Mouse (Mus musculus): ENCODE results near the gene BC067074. TPM values are rescaled to one million over a fixed set of nuclear protein-coding genes. Genes with fewer than 3 reads are reported as not detected.

The BC067074 gene
- total RNA-seq, 2 experiments from 2014 or later = 1.3 to 1.4 TPM

DNA sequence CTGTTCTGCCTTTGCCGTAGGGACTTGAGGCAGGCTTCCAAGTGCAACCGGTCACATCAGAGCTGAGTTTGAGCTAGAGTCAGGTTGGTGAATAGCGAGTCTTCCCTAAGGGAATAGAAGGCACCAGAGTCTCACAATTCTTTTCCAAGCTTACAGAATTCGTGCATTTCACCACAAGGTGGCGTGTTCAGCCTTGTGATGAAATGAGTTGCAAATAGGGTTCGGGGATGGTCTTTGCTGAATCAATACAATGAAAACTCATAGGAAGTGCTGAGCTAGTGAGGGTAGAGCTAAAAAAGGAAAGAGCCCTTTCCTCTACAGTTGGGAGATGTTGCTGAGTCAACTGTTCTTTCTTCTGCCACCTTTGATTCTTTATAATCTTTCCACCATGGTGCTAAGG, 29.0 kb downstream of the BC067074 start:
- DNase-seq (ENCODE audit: low spot score) = peak; percentile 57

DNA sequence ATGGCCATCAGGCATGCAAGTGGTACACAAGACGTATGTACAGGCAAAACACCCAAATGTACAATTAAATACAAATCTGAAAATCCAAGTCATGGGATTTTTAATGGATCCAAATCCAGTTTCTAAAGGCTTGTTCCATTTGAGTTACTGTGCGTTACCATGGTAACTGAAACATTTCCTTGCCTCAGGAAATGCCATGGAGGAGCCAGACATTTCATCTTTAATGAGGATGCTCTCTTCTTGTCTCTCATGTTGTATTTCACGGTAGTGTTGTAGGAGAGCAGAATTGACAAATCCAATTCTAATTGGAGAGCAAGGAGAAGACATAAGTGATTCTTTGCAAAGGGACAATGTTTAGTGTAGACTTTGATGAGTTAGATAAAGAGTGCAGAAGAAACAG, 31.3 kb downstream of the BC067074 start:
- DNase-seq (ENCODE audit: low spot score) = no peak

DNA sequence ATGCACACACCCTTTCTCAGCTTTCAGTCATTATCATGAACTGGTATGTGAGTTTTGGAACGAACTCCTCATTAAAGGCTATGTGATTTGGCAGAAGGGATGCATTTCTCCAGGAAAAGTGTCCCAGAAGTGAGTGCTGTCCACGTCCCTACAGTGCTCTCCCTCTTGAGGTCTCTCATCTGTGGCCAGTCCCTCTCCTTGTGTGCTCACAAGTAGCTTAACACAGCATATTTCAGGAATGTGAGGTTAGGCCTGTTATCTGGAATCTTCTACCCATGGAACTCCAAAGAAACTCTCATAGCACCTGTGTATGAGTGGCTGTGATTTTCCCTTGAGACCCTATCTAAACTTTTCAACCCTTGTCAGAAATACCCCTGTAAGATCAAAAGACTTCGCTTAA, 32.7 kb downstream of the BC067074 start:
- DNase-seq (ENCODE audit: low spot score) = no peak

DNA sequence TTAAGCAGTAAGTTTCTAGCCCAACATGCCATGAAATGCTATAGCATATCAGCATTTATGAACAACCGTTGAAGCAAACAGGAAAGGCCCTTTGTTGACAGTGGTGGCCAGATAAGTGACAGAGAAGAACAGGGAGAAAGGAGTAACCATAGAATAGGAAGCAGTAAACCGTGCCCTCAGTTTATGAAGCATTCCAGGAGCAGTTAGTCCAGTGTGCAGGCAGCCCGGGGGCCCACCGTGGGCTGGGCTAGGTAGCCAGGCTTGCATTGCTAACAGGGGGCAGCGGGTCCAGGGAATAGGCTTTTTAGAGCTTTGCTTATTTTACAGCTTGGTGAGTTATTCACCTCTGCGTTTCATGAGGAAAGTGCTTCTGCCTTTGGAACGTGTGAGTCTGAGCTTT, 39.3 kb downstream of the BC067074 start:
- no peak for DNase-seq (ENCODE audit: low spot score)

DNA sequence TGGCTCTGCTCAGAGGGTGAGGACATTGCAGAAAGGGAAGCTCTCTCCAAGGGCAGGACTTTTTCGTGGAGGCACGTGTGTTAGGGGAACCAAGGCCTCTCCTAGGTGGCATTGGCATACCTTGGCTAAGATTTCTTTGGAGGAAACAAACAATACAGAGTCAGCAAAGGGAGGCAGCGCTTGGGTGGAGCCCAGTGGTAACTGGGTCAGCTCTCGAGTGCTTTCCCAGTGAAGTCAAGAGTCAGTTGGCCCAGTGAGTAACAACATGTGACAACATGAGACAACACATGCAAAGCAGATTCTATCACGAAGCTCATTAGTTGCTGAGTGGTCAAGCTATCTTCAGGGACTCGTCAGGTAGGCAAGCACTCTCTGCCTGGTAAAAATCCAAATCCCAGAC, 40.4 kb downstream of the BC067074 start:
- peak; percentile 38 for DNase-seq (ENCODE audit: low spot score)

DNA sequence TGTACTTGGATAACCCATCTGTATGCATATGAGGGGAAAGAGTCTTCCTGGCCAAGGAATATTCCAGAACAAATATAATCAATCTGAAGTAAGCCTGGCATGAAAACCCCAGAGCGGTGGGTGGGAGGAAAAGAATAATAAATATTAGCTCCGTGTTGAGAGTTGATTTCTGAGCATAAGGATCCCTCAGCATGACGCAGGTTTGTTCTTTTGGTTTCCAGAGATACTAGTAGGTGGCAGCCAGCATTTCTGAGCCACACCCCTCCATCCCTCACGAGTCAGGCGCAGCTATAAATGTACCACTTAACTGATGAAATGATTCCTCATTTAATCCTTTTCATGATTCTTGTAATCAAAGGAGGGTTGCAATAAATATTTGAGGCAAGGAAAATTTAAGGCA, 41.0 kb downstream of the BC067074 start:
- no peak for DNase-seq (ENCODE audit: low spot score)

DNA sequence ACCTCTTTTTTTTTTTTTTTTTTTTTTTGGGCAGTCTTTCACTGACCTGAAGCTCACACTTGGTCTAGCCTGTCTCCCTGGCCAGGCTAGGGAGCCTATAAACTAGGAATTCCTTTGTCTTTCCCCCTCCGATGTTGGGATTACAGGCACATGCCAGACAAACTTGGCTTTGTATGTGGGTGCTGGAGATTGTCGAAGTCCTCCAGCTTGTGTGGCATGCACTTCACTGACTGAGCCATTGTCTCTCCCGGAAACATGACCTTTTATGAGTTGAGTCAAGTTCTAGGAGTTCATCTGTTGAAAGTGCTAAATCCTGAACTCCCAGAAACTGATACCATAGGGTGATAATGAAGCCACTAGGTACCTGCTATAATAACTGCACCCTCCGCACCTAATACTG, 41.8 kb downstream of the BC067074 start:
- DNase-seq (ENCODE audit: low spot score) = no peak

DNA sequence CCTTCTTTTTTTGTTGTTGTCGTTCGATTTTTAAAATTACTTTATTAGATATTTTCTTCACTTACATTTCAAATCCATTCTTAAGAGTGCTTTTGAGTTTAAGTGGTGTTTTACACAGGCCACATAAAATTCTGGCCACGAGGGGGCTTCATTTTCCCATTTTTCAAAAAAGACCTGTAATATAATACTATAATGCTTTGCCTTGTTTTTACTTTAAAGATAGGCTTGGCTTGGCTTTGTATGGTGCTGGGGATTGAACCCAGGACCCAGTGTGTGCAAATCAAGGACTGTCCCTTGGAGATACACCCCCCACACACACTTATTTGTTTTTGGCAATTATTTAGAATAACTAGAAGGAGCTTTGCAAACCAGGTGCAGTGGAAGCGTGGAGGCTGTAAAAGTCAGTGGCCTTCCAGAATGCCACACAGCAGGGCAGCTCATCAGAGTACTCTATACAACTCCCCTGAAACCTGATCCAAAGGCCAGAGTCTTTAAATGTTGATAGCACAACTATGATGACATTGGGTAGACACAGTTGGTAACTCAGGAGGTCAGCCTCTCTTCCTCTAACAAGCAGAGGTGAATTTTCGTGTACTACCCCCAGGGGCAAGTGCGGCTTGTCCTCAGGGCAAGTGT, 44.4 kb downstream of the BC067074 start:
- DNase-seq (ENCODE audit: low spot score) = peak; percentile 70

DNA sequence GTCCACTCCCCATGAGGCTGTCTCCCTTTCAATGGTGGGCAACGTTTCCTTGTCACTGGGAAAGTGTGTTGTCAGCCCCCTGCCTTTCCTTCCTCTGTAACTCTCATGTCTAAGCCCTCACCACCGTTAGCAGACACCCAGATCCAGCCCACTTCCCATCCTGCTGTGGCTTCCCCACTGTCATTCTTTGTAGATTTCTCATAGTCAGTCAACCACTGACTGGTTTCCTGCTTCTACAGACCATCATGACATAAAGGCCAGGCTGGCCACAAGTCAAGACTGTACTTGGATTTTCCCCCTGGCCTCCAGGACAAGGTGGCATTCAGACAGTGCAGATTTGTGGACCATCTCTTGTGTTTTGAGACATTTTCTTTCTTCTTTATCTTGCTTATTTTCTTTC, 47.7 kb downstream of the BC067074 start:
- DNase-seq (ENCODE audit: low spot score) = no peak

DNA sequence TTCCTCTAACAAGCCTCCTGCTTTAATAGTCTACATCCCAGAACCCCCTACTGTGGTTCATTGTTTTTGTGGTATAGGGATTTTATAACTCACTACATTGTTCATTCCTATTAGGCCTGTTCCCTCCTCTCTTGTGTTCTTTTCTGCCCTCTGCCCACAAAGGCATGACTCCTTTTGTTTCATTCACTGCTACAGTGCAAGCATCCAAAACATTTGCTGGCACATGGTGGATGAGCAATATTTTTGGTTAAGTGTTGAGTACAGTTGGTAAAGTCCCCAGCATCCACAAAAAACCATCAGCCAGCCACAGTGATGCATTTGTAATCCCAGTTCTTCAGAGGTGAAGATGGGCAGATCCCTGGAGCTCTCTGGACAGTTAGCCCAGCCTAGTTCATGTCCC, 48.2 kb downstream of the BC067074 start:
- DNase-seq (ENCODE audit: low spot score) = no peak

DNA sequence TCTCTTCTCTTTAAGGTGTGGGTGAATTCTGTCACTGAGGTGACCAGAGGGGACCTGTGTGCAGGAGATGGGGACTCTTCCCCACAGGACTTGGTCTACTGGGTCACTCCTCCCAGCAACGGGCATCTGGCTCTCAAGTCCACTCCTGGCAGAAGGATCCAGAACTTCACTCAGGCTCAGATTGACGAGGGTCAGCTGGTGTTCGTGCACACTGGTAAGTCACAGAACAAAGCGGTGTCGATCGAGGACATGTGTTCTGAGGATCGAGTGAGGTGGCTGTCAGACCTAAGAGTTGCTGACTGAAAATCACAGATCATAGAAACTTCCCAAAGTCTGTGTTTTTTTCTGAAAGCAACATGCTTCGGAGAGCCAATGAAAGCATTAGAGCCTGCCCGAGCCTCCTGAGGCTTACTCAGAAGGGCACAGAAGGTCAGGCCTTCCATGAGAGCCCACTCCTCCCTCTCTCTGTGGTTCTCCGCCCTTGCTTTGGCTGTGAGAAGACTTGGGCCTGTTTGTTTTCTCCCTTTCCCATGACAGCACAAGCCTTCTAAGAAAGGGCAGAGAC, 49.5 kb downstream of the BC067074 start:
- no peak for DNase-seq (ENCODE audit: low spot score)

DNA sequence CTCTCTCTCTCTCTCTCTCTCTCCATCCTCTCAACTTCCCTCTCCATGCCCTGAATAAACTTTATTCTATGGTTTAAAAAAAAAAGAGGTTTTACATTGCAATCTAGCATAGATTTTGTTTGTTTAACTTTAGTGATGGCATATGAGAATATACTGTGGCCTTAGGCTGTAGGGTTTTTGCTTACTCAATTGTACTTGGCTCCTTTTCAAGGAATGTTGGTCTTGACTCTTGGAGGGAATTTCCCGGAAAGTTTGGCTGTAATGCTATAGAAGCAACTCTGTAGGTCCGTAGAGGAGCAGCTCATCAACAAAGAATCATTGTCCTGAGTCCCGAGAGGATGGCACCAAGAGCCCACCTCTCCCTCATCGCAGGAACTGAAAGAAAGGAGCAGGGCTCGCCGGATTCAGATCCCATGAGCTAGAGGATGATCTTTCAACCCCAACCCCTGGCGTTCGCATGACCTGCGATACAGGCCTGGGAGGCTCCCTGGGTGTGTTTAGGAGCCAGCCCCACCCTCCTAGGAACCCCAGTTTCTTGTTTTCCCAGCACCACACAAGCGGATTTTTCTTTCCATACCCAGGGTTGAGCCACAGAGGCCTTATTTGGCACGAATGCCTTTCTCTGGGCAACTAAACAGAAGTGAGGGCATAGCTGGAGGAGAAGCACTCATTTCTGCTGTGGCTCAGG, 57.9 kb downstream of the BC067074 start:
- DNase-seq (ENCODE audit: low spot score) = no peak

DNA sequence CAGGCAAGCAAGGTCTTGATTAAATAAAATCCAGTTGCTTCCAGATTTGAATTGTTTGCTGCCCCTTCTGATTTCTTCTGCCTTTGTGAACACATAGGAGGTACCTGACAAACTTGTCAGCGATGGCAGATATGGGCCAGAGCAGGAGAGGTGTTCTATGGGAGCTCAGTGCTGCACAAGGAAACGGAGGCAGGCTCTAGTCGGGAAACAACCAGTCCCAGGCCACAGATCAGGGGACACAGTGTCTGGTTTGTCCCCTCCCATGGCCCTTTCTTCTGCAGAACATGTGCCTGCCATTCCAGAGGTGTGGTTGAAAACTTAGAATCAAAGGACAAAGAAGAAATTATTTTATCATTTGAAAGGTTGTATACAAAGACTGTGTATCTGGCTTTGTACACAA, 60.6 kb downstream of the BC067074 start:
- DNase-seq (ENCODE audit: low spot score) = no peak

DNA sequence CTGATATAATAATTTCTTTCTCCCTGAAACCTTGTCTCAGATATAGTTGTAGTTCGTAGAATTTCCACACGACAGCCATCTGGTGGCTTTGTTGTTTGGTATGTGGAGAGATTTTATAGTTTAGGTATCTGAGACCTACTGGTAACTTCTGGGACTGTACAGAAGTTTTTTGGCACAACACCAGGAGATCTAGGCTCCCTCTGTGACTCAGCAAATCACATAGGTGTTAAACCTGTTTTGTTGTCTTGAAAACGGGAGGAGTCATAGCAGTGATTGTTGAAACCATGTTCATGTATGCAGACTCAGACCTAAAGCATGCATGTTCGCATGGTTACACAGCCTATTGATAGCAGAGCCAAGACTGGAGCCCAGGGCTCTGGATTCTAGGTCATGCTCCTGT, 61.0 kb downstream of the BC067074 start:
- no peak for DNase-seq (ENCODE audit: low spot score)

DNA sequence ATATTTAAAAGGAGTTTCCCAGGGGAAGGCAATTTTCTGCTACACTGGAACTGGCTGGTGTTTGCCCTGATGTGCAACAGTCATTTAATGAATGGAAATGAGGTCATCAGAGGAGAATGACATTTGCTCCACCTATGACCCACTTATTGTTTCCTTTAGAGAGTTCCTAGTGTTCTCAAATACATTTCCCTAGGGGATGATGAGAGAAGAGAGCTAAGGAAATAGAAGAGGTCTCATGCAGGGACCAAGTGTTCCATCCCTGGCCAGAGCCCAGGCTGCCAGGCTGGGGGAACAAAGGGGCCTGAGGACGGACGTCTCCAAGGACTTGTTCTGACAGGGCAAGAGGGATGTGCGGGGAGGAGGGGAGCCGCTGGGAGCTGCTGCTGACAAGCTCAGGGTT, 62.1 kb downstream of the BC067074 start:
- peak; percentile 56 for DNase-seq (ENCODE audit: low spot score)

DNA sequence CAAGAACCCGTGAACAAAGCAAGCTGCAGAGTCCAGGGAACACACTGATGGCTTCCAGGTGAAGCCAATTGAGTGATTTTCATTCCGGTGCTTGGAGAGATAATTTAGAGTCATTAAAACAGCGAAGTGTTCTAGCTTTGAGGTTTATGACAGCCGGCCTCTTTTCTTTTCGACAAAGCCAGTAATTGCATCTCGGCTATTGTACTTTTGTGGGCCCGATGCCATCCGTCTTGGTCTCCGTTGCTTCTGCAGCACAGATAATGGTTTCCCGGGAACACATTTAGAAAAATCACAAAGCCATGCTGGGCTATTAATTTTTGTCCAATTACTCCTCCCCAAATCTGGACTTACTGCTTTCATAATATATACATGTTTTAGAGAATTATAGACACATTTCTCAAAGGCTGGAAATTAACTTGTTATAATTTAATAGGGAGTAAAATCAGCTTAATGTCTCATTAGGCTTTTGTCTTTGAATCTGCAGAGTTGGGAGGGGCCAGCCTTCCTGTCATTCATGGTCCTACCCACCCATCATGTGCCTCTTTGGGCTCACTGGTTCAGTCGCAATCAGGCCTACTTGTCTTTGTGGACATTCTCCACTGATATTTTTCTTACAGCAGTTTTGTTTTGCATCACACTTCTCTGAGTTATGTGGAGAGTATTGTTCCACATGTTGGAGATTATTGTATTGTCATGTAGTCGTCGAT, 64.6 kb downstream of the BC067074 start:
- no peak for DNase-seq (ENCODE audit: low spot score)

DNA sequence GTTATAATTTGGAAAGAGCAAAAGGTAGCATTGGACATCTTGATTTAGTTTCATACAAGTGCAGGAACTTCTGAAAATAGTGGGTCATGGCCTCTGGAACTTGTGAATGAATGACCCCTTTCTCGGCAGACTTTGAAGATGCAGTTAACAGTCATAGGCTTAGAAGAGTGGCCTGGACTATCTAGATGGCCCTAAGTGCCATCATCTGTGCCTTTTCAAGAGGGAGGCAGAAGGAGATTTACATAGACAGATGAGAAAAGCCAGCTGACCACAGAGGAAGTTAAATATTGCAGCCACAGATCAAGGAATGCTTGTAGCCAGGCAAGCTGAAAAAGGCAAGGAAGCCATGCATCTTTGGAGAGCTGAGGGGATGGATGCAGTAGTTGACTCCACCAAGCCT, 66.7 kb downstream of the BC067074 start:
- DNase-seq (ENCODE audit: low spot score) = no peak

DNA sequence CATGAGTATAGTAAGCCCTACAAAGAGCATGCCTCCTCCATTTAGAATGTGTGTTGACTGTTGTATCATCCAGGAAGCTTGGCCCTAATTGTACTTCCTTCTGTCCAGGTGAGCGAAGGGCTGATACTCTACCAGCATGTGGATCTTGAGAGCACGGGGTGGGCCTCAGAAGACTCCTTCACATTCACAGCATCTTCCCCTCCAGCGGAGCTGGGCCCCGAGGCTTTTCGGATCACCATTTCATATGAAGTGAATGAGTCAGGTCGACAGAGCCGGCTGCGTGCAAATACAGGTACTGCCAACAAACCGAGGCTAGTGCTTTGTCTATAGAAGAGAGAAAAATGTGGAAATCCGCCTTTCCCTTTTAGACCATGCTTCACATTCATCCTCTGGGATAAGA, 73.0 kb downstream of the BC067074 start:
- no peak for DNase-seq (ENCODE audit: low spot score)

DNA sequence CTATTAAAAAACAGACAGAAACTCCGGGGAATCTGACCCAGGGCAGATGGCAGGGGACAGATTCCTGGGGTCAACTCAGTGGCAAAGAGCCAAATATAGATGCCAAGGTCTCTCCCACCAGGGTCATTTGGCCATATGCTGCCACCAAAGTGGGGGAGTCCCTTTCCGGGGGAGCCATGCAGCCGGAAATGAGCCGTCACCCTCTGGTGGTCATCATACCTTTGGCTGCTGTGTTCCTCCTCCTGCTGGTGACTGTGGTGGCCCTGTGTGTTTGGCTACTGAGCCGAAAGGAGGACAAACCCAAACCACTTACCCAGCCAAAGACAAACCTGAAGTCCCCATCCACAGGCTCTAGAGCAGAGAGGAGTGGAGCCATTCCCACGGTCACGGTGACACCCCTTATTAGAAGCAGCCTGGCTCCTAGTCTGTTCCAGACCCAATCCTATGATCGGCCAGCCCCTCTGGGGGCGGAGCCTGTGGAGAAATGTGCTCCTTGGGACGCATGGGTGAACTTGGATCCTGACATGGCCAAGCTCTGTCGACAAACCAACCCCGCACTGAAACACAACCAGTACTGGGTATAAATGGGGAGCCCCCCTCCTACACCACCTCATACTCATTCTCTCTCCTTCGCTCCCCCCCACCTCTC, 76.1 kb downstream of the BC067074 start:
- DNase-seq (ENCODE audit: low spot score) = no peak

DNA sequence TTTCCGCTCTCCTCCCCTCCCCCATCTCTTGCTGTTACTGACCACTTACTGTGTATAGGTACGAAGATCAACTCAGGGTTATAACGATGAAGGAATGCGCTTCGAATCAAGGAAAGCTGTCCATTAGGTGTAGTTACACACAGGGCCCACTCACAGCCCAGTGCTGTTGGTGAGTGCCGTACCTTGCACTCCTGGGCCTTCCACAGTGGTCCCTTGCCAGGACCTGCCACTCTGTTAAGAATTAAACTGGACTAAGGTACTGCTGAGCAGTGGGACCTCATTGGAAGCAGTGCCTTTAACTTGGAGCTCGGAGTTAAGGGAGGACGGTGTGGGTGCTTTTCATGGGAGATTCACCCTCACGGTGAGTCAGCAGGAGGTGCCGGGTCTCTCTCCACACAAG, 76.7 kb downstream of the BC067074 start:
- no peak for DNase-seq (ENCODE audit: low spot score)

DNA sequence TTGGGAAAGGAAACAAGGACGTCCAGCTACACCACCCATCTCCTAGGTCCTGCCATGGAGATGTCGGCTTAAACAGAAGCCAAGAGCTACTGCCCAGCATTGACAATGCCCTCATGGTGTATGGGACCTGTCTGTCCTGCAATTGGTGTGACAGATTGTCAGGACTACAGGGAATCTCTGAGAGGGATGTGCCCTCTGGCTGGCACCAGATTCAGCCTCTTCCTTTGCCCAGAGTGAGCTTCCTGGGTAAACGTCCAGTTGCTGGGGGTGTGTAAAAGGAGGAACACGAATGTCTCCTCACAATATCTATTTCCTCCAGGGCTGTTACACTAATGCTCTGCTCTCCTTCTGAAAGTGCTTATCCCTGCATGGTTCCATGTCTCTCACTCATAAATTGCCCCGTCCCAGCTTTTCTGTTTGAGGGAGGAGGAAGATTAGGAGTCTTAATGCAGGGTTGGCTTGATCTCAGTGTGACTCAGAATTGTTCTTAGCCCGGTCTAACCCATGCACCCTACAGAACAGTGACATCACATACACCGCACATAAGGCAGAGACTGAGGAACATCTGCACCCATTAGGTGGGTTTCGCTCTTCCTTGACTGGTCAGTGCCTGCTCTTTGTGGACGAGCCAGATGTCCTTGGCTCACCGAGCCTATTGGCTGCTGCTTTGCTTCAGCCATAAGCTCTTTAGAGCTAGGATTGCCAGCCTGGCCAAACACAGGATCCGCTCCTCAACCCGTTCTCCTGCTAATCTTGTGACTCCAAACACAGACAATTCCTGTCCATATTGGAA, 80.5 kb downstream of the BC067074 start:
- DNase-seq (ENCODE audit: low spot score) = no peak
